ENCODE assay signal across 18 mouse cellular contexts in the genomic region with DNA sequence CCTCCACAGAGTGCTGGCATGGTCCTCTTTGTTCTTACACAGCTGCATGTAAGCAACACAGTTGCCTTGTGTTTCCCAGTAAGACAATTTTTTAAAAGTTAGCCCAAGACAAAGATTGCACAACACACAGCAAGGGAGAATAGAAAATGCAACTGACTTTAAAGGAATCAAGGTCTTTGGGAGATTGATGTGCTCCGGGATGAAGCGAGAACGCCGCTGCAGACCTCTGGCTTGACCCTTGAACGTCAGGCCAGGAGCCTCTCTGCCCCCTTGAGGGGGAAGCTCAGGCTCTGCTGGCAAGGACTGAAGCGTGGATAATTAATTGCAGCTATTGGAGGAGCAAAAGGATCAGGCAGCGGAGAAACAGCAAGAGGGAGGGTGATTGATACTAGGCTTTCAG.
DNase-seq lines count a peak whose midpoint lies in the region; ATAC-seq lines count a peak whose summit lies in the region.
"Had no signal": no experiment of that assay in that cellular context is flagged by ENCODE, and none has a peak within 500 bp of the region (broad histone marks: within the 10 kb centered on the region; RNA-seq: fewer than 3 reads in every experiment).

No protein-coding gene starts in this region.

- DNase-seq in left cerebral cortex, postnatal 4 days, result peak; percentile 18
- no peak for DNase-seq in left cerebral cortex, adult 9 months (ENCODE audit: low spot score in 2 of 2)
- DNase-seq in adrenal gland, postnatal 10 days, result peak; percentile 50
- DNase-seq in embryo, embryonic 11 days, result peak; percentile 65
- DNase-seq in neural tube, embryonic 11.5 days (ENCODE audit: low spot score), result peak; percentile 51
- DNase-seq: cerebellum, adult 11-12 months; gastrocnemius, postnatal 25 days; kidney, adult 11 months; layer of hippocampus, postnatal 36 days; thymus, adult 2 months had no signal

- WGBS in neural tube, embryonic 11.5 days, result 10% methylated on average over 7 of the region's 7 CpGs
- 30% methylated on average over 7 of the region's 7 CpGs for WGBS in intestine, embryonic 16.5 days
- 58% methylated on average over 7 of the region's 7 CpGs for WGBS in heart, embryonic 12.5 days

- H3K27ac ChIP-seq in neural tube, embryonic 11.5 days (ENCODE audit: low read depth, low read length), result no peak overlapping the region
- no peak overlapping the region for H3K27ac ChIP-seq in intestine, embryonic 16.5 days (ENCODE audit: low read length)
- H3K27ac ChIP-seq in heart, embryonic 12.5 days (ENCODE audit: poor library complexity, severe bottlenecking), result no peak overlapping the region
- H3K27ac ChIP-seq: heart, embryonic 13.5 days; limb, embryonic 12.5 days; liver, embryonic 14.5 days; neural tube, embryonic 12.5 days had no signal

- no peak overlapping the region for H3K4me2 ChIP-seq in neural tube, embryonic 11.5 days (ENCODE audit: low read depth)
- no peak overlapping the region for H3K4me2 ChIP-seq in intestine, embryonic 16.5 days (ENCODE audit: low read depth, low read length)
- H3K4me2 ChIP-seq in heart, embryonic 12.5 days, result no peak overlapping the region
- H3K4me2 ChIP-seq: heart, embryonic 13.5 days; limb, embryonic 12.5 days; neural tube, embryonic 12.5 days had no signal

- no peaks in the 10 kb centered on the region for H3K36me3 ChIP-seq in neural tube, embryonic 11.5 days (ENCODE audit: control insufficient read depth, insufficient read depth, low read length)
- no peaks in the 10 kb centered on the region for H3K36me3 ChIP-seq in intestine, embryonic 16.5 days (ENCODE audit: control insufficient read depth, insufficient read depth, low read length)
- no peaks in the 10 kb centered on the region for H3K36me3 ChIP-seq in heart, embryonic 12.5 days
- H3K36me3 ChIP-seq: heart, embryonic 13.5 days; limb, embryonic 12.5 days; neural tube, embryonic 12.5 days had no signal

- ATAC-seq in neural tube, embryonic 11.5 days (ENCODE audit: insufficient read depth, low FRiP score, low TSS enrichment), result no peak
- no peak for ATAC-seq in intestine, embryonic 16.5 days
- ATAC-seq in heart, embryonic 12.5 days (ENCODE audit: insufficient number of reproducible peaks, low FRiP score), result no peak
- no peak for ATAC-seq in granulocyte monocyte progenitor cell, adult 5-6 weeks (replicated peaks; ENCODE audit: poor library complexity, severe bottlenecking)
- ATAC-seq: lung, postnatal 0 days had no signal

- intact Hi-C loops in left cerebral cortex, postnatal 4 days (cut with DNase I), result no loop called here

- no peak overlapping the region for H3K9ac ChIP-seq in neural tube, embryonic 11.5 days (ENCODE audit: low read length)
- no peak overlapping the region for H3K9ac ChIP-seq in intestine, embryonic 16.5 days (ENCODE audit: low read depth, low read length)
- H3K9ac ChIP-seq in heart, embryonic 12.5 days, result no peak overlapping the region
- H3K9ac ChIP-seq: heart, embryonic 13.5 days; limb, embryonic 12.5 days; liver, embryonic 14.5 days; neural tube, embryonic 12.5 days had no signal

- peaks cover 7% of the 10 kb centered on the region for H3K4me1 ChIP-seq in neural tube, embryonic 11.5 days (ENCODE audit: control insufficient read depth, insufficient read depth, low read length)
- H3K4me1 ChIP-seq in intestine, embryonic 16.5 days (ENCODE audit: control insufficient read depth, insufficient read depth, low read length), result no peaks in the 10 kb centered on the region
- no peaks in the 10 kb centered on the region for H3K4me1 ChIP-seq in heart, embryonic 12.5 days (replicated peaks)
- H3K4me1 ChIP-seq: heart, embryonic 13.5 days; limb, embryonic 12.5 days had no signal

- no peaks in the 10 kb centered on the region for H3K27me3 ChIP-seq in neural tube, embryonic 11.5 days (ENCODE audit: control insufficient read depth, insufficient read depth, low read length)
- H3K27me3 ChIP-seq in intestine, embryonic 16.5 days (replicated peaks; ENCODE audit: control insufficient read depth, insufficient read depth, low read length), result no peaks in the 10 kb centered on the region
- H3K27me3 ChIP-seq in heart, embryonic 12.5 days (replicated peaks), result no peaks in the 10 kb centered on the region
- H3K27me3 ChIP-seq: heart, embryonic 13.5 days; limb, embryonic 12.5 days; neural tube, embryonic 12.5 days had no signal

- no peak overlapping the region for H3K4me3 ChIP-seq in neural tube, embryonic 11.5 days (ENCODE audit: low read depth, low read length)
- H3K4me3 ChIP-seq in intestine, embryonic 16.5 days (ENCODE audit: low read length), result no peak overlapping the region
- H3K4me3 ChIP-seq in heart, embryonic 12.5 days, result no peak overlapping the region
- H3K4me3 ChIP-seq: heart, embryonic 13.5 days; limb, embryonic 12.5 days; neural tube, embryonic 12.5 days had no signal

- no peaks in the 10 kb centered on the region for H3K9me3 ChIP-seq in neural tube, embryonic 11.5 days (ENCODE audit: control insufficient read depth, low read length)
- no peaks in the 10 kb centered on the region for H3K9me3 ChIP-seq in intestine, embryonic 16.5 days (ENCODE audit: control insufficient read depth, low read length)
- H3K9me3 ChIP-seq in heart, embryonic 12.5 days (replicated peaks), result no peaks in the 10 kb centered on the region
- H3K9me3 ChIP-seq: heart, embryonic 13.5 days; limb, embryonic 12.5 days; neural tube, embryonic 12.5 days had no signal

Comparison
In these comparisons a context has a peak if more than half of its experiments do, and no peak if none do; other contexts are left out.
1. DNase-seq: peak in left cerebral cortex, postnatal 4 days (single experiment), adrenal gland, postnatal 10 days (single experiment), embryo, embryonic 11 days (single experiment) and neural tube, embryonic 11.5 days (single experiment); none in left cerebral cortex, adult 9 months (0 of 2).